Mouse (Mus musculus): ENCODE measurements around the gene Zfp280b. TPM values are rescaled to one million over a fixed set of nuclear protein-coding genes. Genes with fewer than 3 reads are reported as not detected.

Gene Zfp280b
- polyA plus RNA-seq, 1 experiment from 2014 or later = 20.8 TPM

GRCm38 (mm10) chr10:76009812-76010211, 22.6 kb upstream of the Zfp280b start:
- 63% methylated on average over 3 of the region's 3 CpGs for WGBS
- Histone ChIP-seq H3K4me2 (no peak overlapping the region), H3K36me3 (no peaks in the 10 kb centered on the region), H3K27me3 (no peaks in the 10 kb centered on the region), H3K9me3 (no peaks in the 10 kb centered on the region), H3K27ac (no peak overlapping the region), H3K4me3 (no peak overlapping the region), H3K4me1 (no peaks in the 10 kb centered on the region), H3K9ac (no peak overlapping the region)
- no peak for ATAC-seq (ENCODE audit: borderline replicate concordance, extremely low read depth, low FRiP score, low TSS enrichment)

- no peak overlapping the region for H3K4me2 ChIP-seq
- H3K36me3 ChIP-seq = no peaks in the 10 kb centered on the region
- no peak for ATAC-seq (ENCODE audit: borderline replicate concordance, extremely low read depth, low FRiP score, low TSS enrichment)
- no peak overlapping the region for H3K9ac ChIP-seq
- H3K4me3 ChIP-seq = no peak overlapping the region
- H3K9me3 ChIP-seq = no peaks in the 10 kb centered on the region
- H3K27ac ChIP-seq = no peak overlapping the region
- H3K4me1 ChIP-seq = no peaks in the 10 kb centered on the region
- WGBS = 70% methylated on average over 6 of the region's 6 CpGs
- H3K27me3 ChIP-seq = no peaks in the 10 kb centered on the region
Observed at GRCm38 (mm10) chr10:76012922-76013321, 19.5 kb upstream of the Zfp280b start.

- H3K27me3 ChIP-seq = no peaks in the 10 kb centered on the region
- no peak overlapping the region for H3K4me3 ChIP-seq
- no peak overlapping the region for H3K27ac ChIP-seq
- no peaks in the 10 kb centered on the region for H3K9me3 ChIP-seq
- no peak overlapping the region for H3K4me2 ChIP-seq
- 84% methylated on average over 3 of the region's 3 CpGs for WGBS
- H3K36me3 ChIP-seq = no peaks in the 10 kb centered on the region
- ATAC-seq (ENCODE audit: borderline replicate concordance, extremely low read depth, low FRiP score, low TSS enrichment) = no peak
- H3K4me1 ChIP-seq = no peaks in the 10 kb centered on the region
- H3K9ac ChIP-seq = no peak overlapping the region
Observed at GRCm38 (mm10) chr10:76016886-76017285, 15.6 kb upstream of the Zfp280b start.

DNA sequence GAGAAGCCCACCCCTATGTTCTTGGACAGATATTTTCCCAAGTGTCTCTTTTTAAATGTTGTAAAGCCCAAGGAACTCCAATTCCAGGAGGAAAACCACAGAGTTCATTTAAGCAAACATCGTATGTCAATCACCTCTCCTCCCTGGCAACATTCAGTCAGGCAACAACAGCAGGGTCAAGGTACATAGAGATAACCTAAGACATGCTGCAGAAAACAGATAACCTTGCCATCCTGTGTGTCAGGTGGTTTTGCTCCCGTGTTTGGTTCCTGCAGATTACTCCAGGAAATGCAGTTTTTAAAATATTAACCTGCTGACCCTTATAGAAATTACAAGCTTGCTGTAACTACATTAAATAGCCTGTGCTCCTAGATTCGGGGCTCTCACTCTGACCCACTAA, 10.7 kb upstream of the Zfp280b start:
- no peaks in the 10 kb centered on the region for H3K4me1 ChIP-seq
- no peaks in the 10 kb centered on the region for H3K36me3 ChIP-seq
- 29% methylated on average over 3 of the region's 3 CpGs for WGBS
- H3K27me3 ChIP-seq = no peaks in the 10 kb centered on the region
- no peak overlapping the region for H3K27ac ChIP-seq
- no peaks in the 10 kb centered on the region for H3K9me3 ChIP-seq
- no peak overlapping the region for H3K9ac ChIP-seq
- H3K4me2 ChIP-seq = no peak overlapping the region
- ATAC-seq (ENCODE audit: borderline replicate concordance, extremely low read depth, low FRiP score, low TSS enrichment) = no peak
- no peak overlapping the region for H3K4me3 ChIP-seq

GRCm38 (mm10) chr10:76023921-76024320, 8.5 kb upstream of the Zfp280b start:
- Histone ChIP-seq H3K9ac (no peak overlapping the region), H3K27ac (no peak overlapping the region), H3K36me3 (no peaks in the 10 kb centered on the region), H3K27me3 (no peaks in the 10 kb centered on the region), H3K4me1 (peaks cover 10% of the 10 kb centered on the region), H3K9me3 (no peaks in the 10 kb centered on the region), H3K4me3 (no peak overlapping the region), H3K4me2 (no peak overlapping the region)
- 93% methylated on average over 6 of the region's 6 CpGs for WGBS
- no peak for ATAC-seq (ENCODE audit: borderline replicate concordance, extremely low read depth, low FRiP score, low TSS enrichment)

DNA sequence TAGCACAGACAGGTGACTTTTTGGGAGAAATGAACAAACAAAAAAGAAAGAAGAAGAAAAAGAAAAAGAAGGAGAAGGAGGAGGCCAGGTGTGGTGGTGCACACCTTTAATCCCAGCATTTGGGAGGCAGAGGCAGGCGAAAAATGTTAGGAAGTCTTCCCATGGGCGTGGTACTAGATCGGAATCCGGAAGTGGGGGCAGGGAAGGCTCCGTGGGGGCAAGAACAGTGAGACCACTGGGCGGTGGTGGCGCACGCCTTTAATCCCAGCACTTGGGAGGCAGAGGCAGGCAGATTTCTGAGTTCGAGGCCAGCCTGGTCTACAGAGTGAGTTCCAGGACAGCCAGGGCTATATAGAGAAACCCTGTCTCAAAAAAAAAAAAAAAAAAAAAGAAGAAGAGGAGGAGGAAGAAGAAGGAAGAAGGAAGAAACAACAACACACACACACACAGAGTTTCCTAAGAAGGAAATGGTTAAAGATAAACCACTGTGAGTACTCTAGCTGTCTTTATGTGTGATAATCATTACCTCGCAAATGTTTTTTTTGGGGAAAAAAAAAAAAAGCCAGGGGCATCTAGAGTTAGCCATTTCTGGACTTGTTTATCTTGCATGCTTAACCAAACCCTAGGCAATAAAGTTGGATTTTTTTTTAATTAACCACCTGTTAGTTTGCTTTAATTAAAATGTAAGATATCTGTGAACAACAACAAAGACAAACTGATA, 6.8 kb upstream of the Zfp280b start:
- Histone ChIP-seq H3K27me3 (no peaks in the 10 kb centered on the region), H3K4me3 (no peak overlapping the region), H3K9me3 (no peaks in the 10 kb centered on the region), H3K9ac (no peak overlapping the region), H3K4me2 (no peak overlapping the region), H3K4me1 (peaks cover 10% of the 10 kb centered on the region), H3K36me3 (no peaks in the 10 kb centered on the region), H3K27ac (no peak overlapping the region)
- no peak for ATAC-seq (ENCODE audit: borderline replicate concordance, extremely low read depth, low FRiP score, low TSS enrichment)
- 88% methylated on average over 10 of the region's 10 CpGs for WGBS

GRCm38 (mm10) chr10:76027127-76028015, 5.1 kb upstream of the Zfp280b start:
- no peak overlapping the region for H3K4me2 ChIP-seq
- H3K36me3 ChIP-seq = no peaks in the 10 kb centered on the region
- H3K27me3 ChIP-seq = no peaks in the 10 kb centered on the region
- no peak for ATAC-seq (ENCODE audit: borderline replicate concordance, extremely low read depth, low FRiP score, low TSS enrichment)
- 0 out of 2 replicates have a peak overlapping the region, but pooled peaks have one; percentile 15 for H3K27ac ChIP-seq
- H3K4me3 ChIP-seq = no peak overlapping the region
- WGBS = 52% methylated on average over 12 of the region's 12 CpGs
- no peaks in the 10 kb centered on the region for H3K9me3 ChIP-seq
- peaks cover 15% of the 10 kb centered on the region for H3K4me1 ChIP-seq
- no peak overlapping the region for H3K9ac ChIP-seq

- 0 out of 2 replicates have a peak overlapping the region, but pooled peaks have one; percentile 47 for H3K27ac ChIP-seq
- 14% methylated on average over 4 of the region's 4 CpGs for WGBS
- no peak overlapping the region for H3K4me2 ChIP-seq
- peaks cover 15% of the 10 kb centered on the region for H3K4me1 ChIP-seq
- no peaks in the 10 kb centered on the region for H3K9me3 ChIP-seq
- ATAC-seq (ENCODE audit: borderline replicate concordance, extremely low read depth, low FRiP score, low TSS enrichment) = no peak
- H3K36me3 ChIP-seq = no peaks in the 10 kb centered on the region
- no peak overlapping the region for H3K9ac ChIP-seq
- H3K4me3 ChIP-seq = no peak overlapping the region
- H3K27me3 ChIP-seq = no peaks in the 10 kb centered on the region
Observed at GRCm38 (mm10) chr10:76028016-76028366, 4.5 kb upstream of the Zfp280b start.

GRCm38 (mm10) chr10:76028396-76028795, 4.1 kb upstream of the Zfp280b start:
- Histone ChIP-seq H3K9ac (no peak overlapping the region), H3K36me3 (no peaks in the 10 kb centered on the region), H3K9me3 (no peaks in the 10 kb centered on the region), H3K4me3 (no peak overlapping the region), H3K27ac (peak overlapping the region; percentile 47; the same call in 1 of the 2 replicates), H3K4me1 (peaks cover 18% of the 10 kb centered on the region), H3K4me2 (no peak overlapping the region), H3K27me3 (no peaks in the 10 kb centered on the region)
- 53% methylated on average over 9 of the region's 9 CpGs for WGBS
- no peak for ATAC-seq (ENCODE audit: borderline replicate concordance, extremely low read depth, low FRiP score, low TSS enrichment)

DNA sequence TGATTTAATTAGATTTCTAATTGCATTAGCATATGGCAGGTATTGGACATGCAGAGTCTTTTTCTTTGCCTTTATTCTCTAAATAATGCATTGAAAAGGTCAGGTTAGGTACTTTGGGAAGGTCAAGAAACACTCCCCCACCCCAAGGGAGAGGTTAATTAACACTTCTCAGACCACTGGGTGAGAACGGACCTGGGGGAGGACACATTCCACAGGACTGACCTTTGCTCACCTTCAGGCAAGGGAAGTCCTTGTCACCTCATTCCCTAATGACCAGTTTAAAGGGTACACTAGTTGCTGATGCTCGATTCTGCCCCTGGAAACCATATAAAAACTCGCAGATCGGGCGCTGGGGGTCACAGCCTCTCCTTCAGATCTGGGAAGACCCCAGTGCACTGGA, 3.2 kb upstream of the Zfp280b start:
- peaks cover 22% of the 10 kb centered on the region for H3K4me1 ChIP-seq
- H3K27me3 ChIP-seq = no peaks in the 10 kb centered on the region
- H3K36me3 ChIP-seq = no peaks in the 10 kb centered on the region
- H3K4me2 ChIP-seq = no peak overlapping the region
- H3K9ac ChIP-seq = no peak overlapping the region
- WGBS = 79% methylated on average over 5 of the region's 5 CpGs
- H3K27ac ChIP-seq = no peak overlapping the region
- no peak for ATAC-seq (ENCODE audit: borderline replicate concordance, extremely low read depth, low FRiP score, low TSS enrichment)
- H3K4me3 ChIP-seq = no peak overlapping the region
- H3K9me3 ChIP-seq = no peaks in the 10 kb centered on the region

GRCm38 (mm10) chr10:76030496-76030895, 2.0 kb upstream of the Zfp280b start:
- Histone ChIP-seq H3K4me1 (peaks cover 22% of the 10 kb centered on the region), H3K9me3 (no peaks in the 10 kb centered on the region), H3K36me3 (peaks cover 3% of the 10 kb centered on the region; the same call in 1 of the 2 replicates), H3K4me3 (no peak overlapping the region), H3K4me2 (no peak overlapping the region), H3K27me3 (no peaks in the 10 kb centered on the region), H3K9ac (no peak overlapping the region), H3K27ac (no peak overlapping the region)
- WGBS = 66% methylated on average over 5 of the region's 5 CpGs
- ATAC-seq (ENCODE audit: borderline replicate concordance, extremely low read depth, low FRiP score, low TSS enrichment) = no peak
